ENCODE assay signal across 8 mouse cellular contexts in the genomic region with DNA sequence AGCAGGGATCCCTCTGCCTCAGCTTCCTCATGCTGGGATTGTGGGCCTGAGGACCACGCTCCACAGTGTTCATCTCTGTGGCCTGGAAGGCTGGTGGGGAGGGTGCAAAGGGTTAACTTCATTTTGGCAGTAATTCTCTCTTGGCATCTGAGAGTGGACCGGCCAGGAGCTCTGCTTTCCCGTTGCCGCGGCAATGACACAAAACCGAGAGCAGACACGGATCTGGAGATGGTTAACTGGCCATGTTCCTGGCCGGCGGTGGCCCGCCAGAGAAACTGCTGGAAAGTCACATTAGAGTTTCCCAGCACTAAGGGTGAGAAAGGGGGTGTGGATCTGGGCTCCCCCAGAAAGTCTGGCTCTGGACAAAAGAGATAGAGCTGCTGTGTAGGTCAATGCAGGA.
DNase-seq lines count a peak whose midpoint lies in the region; ATAC-seq lines count a peak whose summit lies in the region.

No protein-coding gene starts in this region.

- H3K4me2 ChIP-seq in kidney, embryonic 14.5 days (replicated peaks; ENCODE audit: low read depth, low read length): no peak overlapping the region
- no peak overlapping the region for H3K4me2 ChIP-seq in hindbrain, embryonic 14.5 days (replicated peaks)

- WGBS in kidney, embryonic 14.5 days: 18% methylated on average over 10 of the region's 10 CpGs
- WGBS in embryonic facial prominence, embryonic 10.5 days: 25% methylated on average over 10 of the region's 10 CpGs
- 29% methylated on average over 10 of the region's 10 CpGs for WGBS in hindbrain, embryonic 14.5 days

- no peak for ATAC-seq in kidney, embryonic 14.5 days (ENCODE audit: low FRiP score, low TSS enrichment)
- ATAC-seq in hindbrain, embryonic 14.5 days (ENCODE audit: low FRiP score): peak; percentile 35; the same call in 1 of the 2 replicates

- peaks cover 43% of the 10 kb centered on the region for H3K4me1 ChIP-seq in kidney, embryonic 14.5 days (ENCODE audit: control insufficient read depth, insufficient read depth, low read length)
- H3K4me1 ChIP-seq in embryonic facial prominence, embryonic 10.5 days: peaks cover 71% of the 10 kb centered on the region
- peaks cover 14% of the 10 kb centered on the region for H3K4me1 ChIP-seq in hindbrain, embryonic 14.5 days (replicated peaks; ENCODE audit: control insufficient read depth, insufficient read depth, low read length)

- H3K9me3 ChIP-seq in kidney, embryonic 14.5 days (ENCODE audit: control insufficient read depth, low read length): no peaks in the 10 kb centered on the region
- no peaks in the 10 kb centered on the region for H3K9me3 ChIP-seq in embryonic facial prominence, embryonic 10.5 days
- H3K9me3 ChIP-seq in hindbrain, embryonic 14.5 days (ENCODE audit: control insufficient read depth, low read length): no peaks in the 10 kb centered on the region

- H3K27me3 ChIP-seq in kidney, embryonic 14.5 days (ENCODE audit: control insufficient read depth, insufficient read depth, low read length): no peaks in the 10 kb centered on the region
- H3K27me3 ChIP-seq in embryonic facial prominence, embryonic 10.5 days (replicated peaks; ENCODE audit: low read depth, poor library complexity, severe bottlenecking): no peaks in the 10 kb centered on the region; the same call in 1 of the 2 replicates
- H3K27me3 ChIP-seq in hindbrain, embryonic 14.5 days (ENCODE audit: control insufficient read depth, insufficient read depth, low read length): no peaks in the 10 kb centered on the region

- peak; percentile 61 for DNase-seq in kidney, adult 11 months
- peak; percentile 66 for DNase-seq in embryonic facial prominence, embryonic 10.5 days (ENCODE audit: low spot score)
- DNase-seq in hindbrain, embryonic 14.5 days (ENCODE audit: low spot score): peak; percentile 66
- DNase-seq in left cerebral cortex, postnatal 4 days: peak; percentile 74
- no peak for DNase-seq in thymus, postnatal 0 days (ENCODE audit: low spot score)
- no peak for DNase-seq in testis, postnatal 10 days (ENCODE audit: low spot score)
- no peak for DNase-seq in B cell, adult 2 months

- H3K36me3 ChIP-seq in kidney, embryonic 14.5 days (ENCODE audit: control insufficient read depth, insufficient read depth, low read length): no peaks in the 10 kb centered on the region
- H3K36me3 ChIP-seq in embryonic facial prominence, embryonic 10.5 days (replicated peaks): no peaks in the 10 kb centered on the region
- H3K36me3 ChIP-seq in hindbrain, embryonic 14.5 days (replicated peaks; ENCODE audit: control insufficient read depth, insufficient read depth): no peaks in the 10 kb centered on the region

- intact Hi-C loops in left cerebral cortex, postnatal 4 days (cut with DNase I): no loop called here

- H3K9ac ChIP-seq in kidney, embryonic 14.5 days (ENCODE audit: low read depth, low read length): no peak overlapping the region
- H3K9ac ChIP-seq in hindbrain, embryonic 14.5 days: no peak overlapping the region

- no peak overlapping the region for H3K27ac ChIP-seq in kidney, embryonic 14.5 days (ENCODE audit: low read depth, low read length)
- peak overlapping the region; percentile 83 for H3K27ac ChIP-seq in embryonic facial prominence, embryonic 10.5 days (replicated peaks)
- H3K27ac ChIP-seq in hindbrain, embryonic 14.5 days: no peak overlapping the region

- no peak overlapping the region for H3K4me3 ChIP-seq in kidney, embryonic 14.5 days (ENCODE audit: low read length)
- H3K4me3 ChIP-seq in embryonic facial prominence, embryonic 10.5 days: no peak overlapping the region
- no peak overlapping the region for H3K4me3 ChIP-seq in hindbrain, embryonic 14.5 days (replicated peaks; ENCODE audit: low read length)

Comparison
In these comparisons a context has a peak if more than half of its experiments do, and no peak if none do; other contexts are left out.
1. DNase-seq: peak in kidney, adult 11 months (single experiment), embryonic facial prominence, embryonic 10.5 days (single experiment), hindbrain, embryonic 14.5 days (single experiment) and left cerebral cortex, postnatal 4 days (single experiment); none in thymus, postnatal 0 days (single experiment), testis, postnatal 10 days (single experiment) and B cell, adult 2 months (0 of 2).